In the genomic region with DNA sequence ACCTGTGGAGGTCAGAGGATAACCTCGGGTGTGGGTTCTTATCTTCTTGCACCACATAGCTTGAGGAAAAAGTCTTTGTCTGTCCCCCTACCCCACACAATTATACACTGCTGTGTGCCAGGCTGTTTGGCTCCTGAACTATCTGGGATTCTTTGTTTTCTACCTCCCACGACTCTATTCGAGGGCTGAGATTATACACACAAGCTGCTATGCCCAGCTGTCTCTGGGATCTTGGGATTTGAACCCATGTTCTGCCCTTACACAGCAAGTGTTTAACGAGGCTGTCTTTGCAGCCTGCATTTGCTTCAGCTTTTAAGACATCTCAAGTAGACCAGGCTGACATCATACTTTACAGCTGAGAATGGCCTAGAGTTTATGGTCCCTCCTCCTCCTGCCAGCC, we compare ENCODE assay signal across 22 mouse cellular contexts. TPM values are rescaled to one million over a fixed set of nuclear protein-coding genes. Genes with fewer than 3 reads are reported as not detected.
DNase-seq lines count a peak whose midpoint lies in the region; ATAC-seq and TF ChIP-seq lines count a peak whose summit lies in the region.
"Had no signal": no experiment of that assay in that cellular context is flagged by ENCODE, and none has a peak within 500 bp of the region (broad histone marks: within the 10 kb centered on the region; RNA-seq: fewer than 3 reads in every experiment).

No protein-coding gene starts in this region.

- H3K27me3 ChIP-seq in midbrain, embryonic 10.5 days (ENCODE audit: low read depth, poor library complexity, severe bottlenecking) = no peaks in the 10 kb centered on the region
- H3K27me3 ChIP-seq in midbrain, embryonic 11.5 days (ENCODE audit: control insufficient read depth, insufficient read depth, low read length) = no peaks in the 10 kb centered on the region
- H3K27me3 ChIP-seq in forebrain, postnatal 0 days (ENCODE audit: insufficient read depth, low read length) = no peaks in the 10 kb centered on the region
- H3K27me3 ChIP-seq: embryonic facial prominence, embryonic 15.5 days; heart, embryonic 15.5 days had no signal

- no peaks in the 10 kb centered on the region for H3K9me3 ChIP-seq in midbrain, embryonic 10.5 days (replicated peaks)
- no peaks in the 10 kb centered on the region for H3K9me3 ChIP-seq in midbrain, embryonic 11.5 days (ENCODE audit: control insufficient read depth, low read length)
- no peaks in the 10 kb centered on the region for H3K9me3 ChIP-seq in forebrain, postnatal 0 days (ENCODE audit: low read length)
- H3K9me3 ChIP-seq: embryonic facial prominence, embryonic 15.5 days; forebrain, embryonic 10.5 days; heart, embryonic 15.5 days; hindbrain, embryonic 10.5 days had no signal

- H3K4me2 ChIP-seq in midbrain, embryonic 11.5 days = no peak overlapping the region
- no peak overlapping the region for H3K4me2 ChIP-seq in forebrain, postnatal 0 days (ENCODE audit: low read depth)
- H3K4me2 ChIP-seq: embryonic facial prominence, embryonic 15.5 days; heart, embryonic 11.5 days; heart, embryonic 15.5 days; hindbrain, embryonic 14.5 days had no signal

- 0 out of 2 replicates have a peak overlapping the region, but pooled peaks have one; percentile 9 for H3K27ac ChIP-seq in midbrain, embryonic 10.5 days (replicated peaks)
- no peak overlapping the region for H3K27ac ChIP-seq in midbrain, embryonic 11.5 days (ENCODE audit: low read depth, low read length)
- no peak overlapping the region for H3K27ac ChIP-seq in forebrain, postnatal 0 days (ENCODE audit: low read depth, low read length)
- H3K27ac ChIP-seq: embryonic facial prominence, embryonic 15.5 days; forebrain, embryonic 10.5 days; heart, adult 2 months; heart, embryonic 15.5 days; hindbrain, embryonic 10.5 days; hindbrain, embryonic 14.5 days had no signal

- ATAC-seq in midbrain, embryonic 11.5 days (ENCODE audit: low FRiP score) = no peak
- ATAC-seq in forebrain, postnatal 0 days = no peak

- no peak for DNase-seq in midbrain, embryonic 10.5 days (ENCODE audit: low spot score)
- no peak for DNase-seq in midbrain, embryonic 11.5 days (ENCODE audit: low spot score, missing footprints)
- DNase-seq in brain, adult 2 months (ENCODE audit: low read depth, low spot score) = peak; percentile 15
- DNase-seq in brain, embryonic 14.5 days (ENCODE audit: low read depth) = peak; percentile 47
- DNase-seq in layer of hippocampus, adult 9-11 months = peak; percentile 56
- no peak for DNase-seq in forebrain, postnatal 0 days
- no peak for DNase-seq in kidney, adult 11 months
- DNase-seq: adrenal gland, adult 2 months; adrenal gland, postnatal 25 days; cerebellum, adult 11 months; cerebellum, adult 8-10 months; embryo, embryonic 11 days; gastrocnemius, postnatal 10 days; heart, postnatal 14 days had no signal

- peaks cover 28% of the 10 kb centered on the region for H3K4me1 ChIP-seq in midbrain, embryonic 10.5 days
- H3K4me1 ChIP-seq in midbrain, embryonic 11.5 days (ENCODE audit: control insufficient read depth, insufficient read depth, low read length) = peaks cover 3% of the 10 kb centered on the region; the same call in 1 of the 2 replicates
- 0 out of 2 replicates have a peak, but pooled peaks cover 6% of the 10 kb centered on the region for H3K4me1 ChIP-seq in forebrain, postnatal 0 days (ENCODE audit: insufficient read depth)

- no peak for TF ChIP-seq POLR2A in brain, embryonic 14.5 days (IDR thresholded peaks at IDR 0.05; ENCODE audit: borderline replicate concordance, extremely low read depth, insufficient read depth, insufficient read length, poor library complexity, severe bottlenecking)

- 84% methylated on average over 4 of the region's 4 CpGs for WGBS in midbrain, embryonic 10.5 days
- WGBS in midbrain, embryonic 11.5 days = 76% methylated on average over 4 of the region's 4 CpGs
- 35% methylated on average over 4 of the region's 4 CpGs for WGBS in forebrain, postnatal 0 days

- no peak for TF ChIP-seq CTCF in brain, embryonic 14.5 days (IDR thresholded peaks at IDR 0.05; ENCODE audit: borderline replicate concordance, extremely low read depth, insufficient read depth, insufficient read length)
- no peak for TF ChIP-seq CTCF in forebrain, postnatal 0 days (IDR thresholded peaks at IDR 0.05; ENCODE audit: low read depth)

- H3K36me3 ChIP-seq in midbrain, embryonic 10.5 days = no peaks in the 10 kb centered on the region
- H3K36me3 ChIP-seq in midbrain, embryonic 11.5 days (ENCODE audit: control insufficient read depth, insufficient read depth, low read length) = no peaks in the 10 kb centered on the region
- no peaks in the 10 kb centered on the region for H3K36me3 ChIP-seq in forebrain, postnatal 0 days (ENCODE audit: insufficient read depth)
- H3K36me3 ChIP-seq: embryonic facial prominence, embryonic 15.5 days; forebrain, embryonic 10.5 days; heart, embryonic 15.5 days; hindbrain, embryonic 10.5 days had no signal

- no peak overlapping the region for H3K9ac ChIP-seq in midbrain, embryonic 11.5 days (ENCODE audit: low read length)
- H3K9ac ChIP-seq in forebrain, postnatal 0 days = no peak overlapping the region
- H3K9ac ChIP-seq: embryonic facial prominence, embryonic 15.5 days; heart, embryonic 15.5 days; hindbrain, embryonic 14.5 days had no signal

- no peak overlapping the region for H3K4me3 ChIP-seq in midbrain, embryonic 10.5 days
- no peak overlapping the region for H3K4me3 ChIP-seq in midbrain, embryonic 11.5 days (ENCODE audit: low read depth, low read length)
- no peak overlapping the region for H3K4me3 ChIP-seq in forebrain, postnatal 0 days (ENCODE audit: low read depth, low read length)
- H3K4me3 ChIP-seq: embryonic facial prominence, embryonic 15.5 days; erythroblast, embryonic 14.5 days; forebrain, embryonic 10.5 days; heart, adult 2 months; heart, embryonic 15.5 days; hindbrain, embryonic 10.5 days had no signal

RNA-seq across cellular contexts. Expression of a gene that starts 43.1 kb away (rescaled TPM):
- polyA plus RNA-seq in midbrain, embryonic 10.5 days (2016; fragmentation: Nextera tagmentation; extraction: Ambion mirVana) = 2.2 and 3.2 TPM in 2 replicates
- 4.5 and 5.2 TPM in 2 replicates for polyA plus RNA-seq in midbrain, embryonic 11.5 days (2014; fragmentation: Nextera tagmentation; extraction: Ambion mirVana)
- polyA plus RNA-seq in brain, embryonic 14.5 days (2012; rRNA removed) = 2.1 and 4.6 TPM in 2 replicates
- total RNA-seq in forebrain, postnatal 0 days (2014; rRNA removed) = 5.1 and 13.5 TPM in 2 replicates
- 2.7 and 3.5 TPM in 2 replicates for polyA plus RNA-seq in forebrain, postnatal 0 days (2015; fragmentation: Nextera tagmentation; extraction: Ambion mirVana)
- polyA plus RNA-seq: erythroblast, embryonic 14.5 days had no signal

Comparison
In these comparisons a context has a peak if more than half of its experiments do, and no peak if none do; other contexts are left out.
1. DNase-seq: peak in brain, adult 2 months (single experiment), brain, embryonic 14.5 days (single experiment) and layer of hippocampus, adult 9-11 months (single experiment); none in midbrain, embryonic 10.5 days (single experiment), midbrain, embryonic 11.5 days (single experiment), forebrain, postnatal 0 days (single experiment) and kidney, adult 11 months (single experiment).